Mouse (Mus musculus) layer of hippocampus, adult 2 months (tissue): ENCODE data around the gene Ubr3. TPM values are rescaled to one million over a fixed set of nuclear protein-coding genes. Genes with fewer than 3 reads are reported as not detected.
A peak's percentile ranks its signal among the peaks of the same experiment; 100 is the strongest.
"Not testable (repeated sequence)": the region's sequence is repeated elsewhere in the genome, so short reads cannot be mapped to it uniquely, and the experiment has no call there.

Experiments
- DNase-seq, 2 experiments: peaks; one replicate each; pipeline ENCODE4 v3.0.0; 2022; ENCODE audit warnings: low spot score in 2 of 2
- H3K27ac ChIP-seq: fragments of 200-600 bp; 2 replicates; pipeline ENCODE4 v1.8.1; 2022
- H3K4me3 ChIP-seq: fragments of 200-600 bp; 2 replicates; pipeline ENCODE4 v1.8.1; 2022; ENCODE audit warnings: mild to moderate bottlenecking
- CTCF ChIP-seq: fragments of 200-600 bp; conservative IDR thresholded peaks from 2 replicates; pipeline ENCODE4 v1.8.1; 2022; ENCODE audit warnings: antibody characterized with exemption, mild to moderate bottlenecking, moderate library complexity
- total RNA-seq, 2 experiments: library from RNA; stranded (reverse); gene quantifications; 2 replicates each; pipeline ENCODE4 v1.2.3; 2021

The Ubr3 gene
- total RNA-seq, 2 experiments from 2014 or later = 121 to 128 TPM

DNA sequence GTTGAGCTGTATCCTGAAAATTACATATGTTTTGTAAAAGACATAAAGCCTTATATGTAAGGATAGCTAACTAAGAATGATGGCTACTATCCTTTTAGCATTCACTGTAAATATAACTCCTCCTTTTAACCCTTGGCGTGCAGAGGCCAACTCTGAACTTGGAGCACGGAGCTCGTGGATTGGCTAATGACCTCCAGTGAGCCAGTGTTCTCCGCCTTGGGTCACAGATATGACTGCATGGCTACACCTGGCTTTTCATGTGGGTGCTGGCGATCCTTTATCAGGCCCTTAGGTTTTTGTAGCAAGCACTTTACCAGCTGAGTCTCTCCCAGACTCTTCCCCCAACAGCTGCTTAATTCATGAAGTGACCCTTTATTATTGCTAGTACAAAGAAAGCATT lies 42.6 kb downstream of the Ubr3 start:
- Histone ChIP-seq H3K4me3 (no peak overlapping the region), H3K27ac (no peak overlapping the region)
- DNase-seq = no peak
- TF ChIP-seq CTCF = no peak

GRCm38 (mm10) chr2:69941391-69942030 lies 44.5 kb downstream of the Ubr3 start:
- 0 out of 2 replicates have a peak, but pooled peaks have one; percentile 2 for TF ChIP-seq CTCF
- no peak for DNase-seq
- 0 out of 2 replicates have a peak overlapping the region, but pooled peaks have one; percentile 6 for H3K27ac ChIP-seq

GRCm38 (mm10) chr2:69952849-69953248 lies 55.8 kb downstream of the Ubr3 start:
- no peak for DNase-seq
- no peak overlapping the region for H3K27ac ChIP-seq
- H3K4me3 ChIP-seq = no peak overlapping the region
- TF ChIP-seq CTCF = no peak

More at GRCm38 (mm10) chr2:69941391-69942030, 44.5 kb downstream of the Ubr3 start:
- H3K4me3 ChIP-seq = no peak overlapping the region

- Histone ChIP-seq H3K27ac (no peak overlapping the region), H3K4me3 (no peak overlapping the region)
- DNase-seq = peak; percentile 16 to 21
- peak; percentile 89 for TF ChIP-seq CTCF
Measured at GRCm38 (mm10) chr2:69955635-69956034, 58.6 kb downstream of the Ubr3 start.

DNA sequence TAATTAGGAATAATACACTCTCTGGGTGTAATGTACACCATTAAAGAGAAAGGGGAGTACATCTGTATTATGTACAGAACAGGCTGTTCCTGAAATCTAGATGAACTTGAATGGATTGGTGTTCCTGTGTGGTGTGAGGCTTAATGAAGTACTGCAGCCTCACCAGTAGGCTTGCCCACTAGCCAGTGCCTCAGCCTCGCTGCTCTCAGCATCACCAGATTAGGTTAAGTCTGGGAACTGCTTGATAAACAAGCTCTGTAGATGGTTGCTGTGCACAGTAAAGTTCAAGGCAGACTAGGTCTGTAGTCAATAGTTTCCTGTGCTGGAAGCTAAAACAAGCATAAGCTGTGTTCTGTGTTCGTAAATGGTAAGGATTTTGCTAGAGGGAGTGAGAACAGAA lies 60.6 kb downstream of the Ubr3 start:
- H3K27ac ChIP-seq = no peak overlapping the region
- no peak overlapping the region for H3K4me3 ChIP-seq
- 0 out of 2 replicates have a peak, but pooled peaks have one; percentile 19 for TF ChIP-seq CTCF
- no peak for DNase-seq

DNA sequence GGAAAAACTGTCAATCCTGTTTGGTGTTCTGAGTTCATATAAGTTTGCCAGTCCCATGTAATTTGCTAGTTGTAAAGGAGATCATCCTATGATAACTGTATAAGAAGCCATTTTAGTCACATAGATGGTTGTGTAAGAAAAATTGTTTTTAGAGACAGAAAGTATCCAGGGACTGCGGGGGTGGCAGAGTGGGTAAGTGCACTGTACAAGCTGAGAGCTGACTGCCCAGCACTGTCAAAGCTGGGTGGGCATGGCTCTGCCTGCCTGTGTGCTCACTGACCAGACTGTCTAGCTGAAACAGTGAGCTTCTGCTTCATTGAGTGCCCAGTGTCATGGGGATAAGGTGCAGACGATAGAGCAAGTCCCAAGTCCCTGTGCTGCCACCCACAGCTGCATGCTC lies 77.8 kb downstream of the Ubr3 start:
- no peak for DNase-seq
- no peak for TF ChIP-seq CTCF
- no peak overlapping the region for H3K27ac ChIP-seq

DNA sequence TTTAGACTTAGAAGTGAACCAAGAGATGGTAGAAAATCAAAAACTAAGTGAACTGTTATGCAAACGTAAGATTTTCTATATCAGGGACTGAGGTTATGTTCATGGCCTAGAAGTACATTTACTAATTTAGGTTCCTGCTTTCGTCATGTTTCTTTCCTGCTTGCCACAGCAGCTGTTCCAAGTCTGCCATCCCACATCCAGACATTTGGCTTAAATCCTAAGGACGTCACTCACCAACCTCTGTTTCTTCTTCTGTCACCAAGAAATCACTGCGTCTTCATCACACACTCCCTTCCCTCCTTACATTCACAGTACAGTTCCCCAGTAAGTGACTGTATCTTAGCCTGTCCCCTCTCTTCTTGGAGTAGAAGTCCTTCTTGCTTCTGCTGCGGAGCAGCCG lies 92.2 kb downstream of the Ubr3 start:
- Histone ChIP-seq H3K27ac (no peak overlapping the region), H3K4me3 (no peak overlapping the region)
- no peak for DNase-seq
- TF ChIP-seq CTCF = no peak

More for the DNA sequence above, 77.8 kb downstream of the Ubr3 start:
- H3K4me3 ChIP-seq = no peak overlapping the region

- peak; percentile 47 for TF ChIP-seq CTCF
- H3K4me3 ChIP-seq = no peak overlapping the region
- DNase-seq = no peak
- no peak overlapping the region for H3K27ac ChIP-seq
Measured at GRCm38 (mm10) chr2:69990647-69991046, 93.6 kb downstream of the Ubr3 start.

- DNase-seq, H3K4me3 ChIP-seq, H3K27ac ChIP-seq: not testable (repeated sequence)
Measured at GRCm38 (mm10) chr2:69994082-69994736, 97.2 kb downstream of the Ubr3 start.

DNA sequence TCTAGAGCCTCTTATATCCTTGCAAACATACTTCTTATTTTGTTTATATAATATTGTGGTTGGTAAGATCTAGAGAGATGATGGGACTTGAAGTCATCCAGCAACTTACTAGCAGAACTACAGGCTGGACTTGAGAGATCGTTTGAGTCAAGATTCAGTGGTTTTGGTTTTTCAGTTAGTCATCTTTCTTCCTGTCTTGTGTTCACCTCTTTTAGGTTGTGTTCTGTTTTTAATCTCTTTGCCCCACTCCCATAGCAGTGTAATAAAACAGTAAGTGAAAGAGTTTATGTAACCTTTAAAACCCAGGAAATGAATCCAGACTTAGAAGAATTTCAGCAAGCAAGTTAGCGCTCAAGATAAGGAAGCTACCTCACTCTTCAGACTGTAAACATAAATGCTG lies 97.7 kb downstream of the Ubr3 start:
- TF ChIP-seq CTCF = no peak

GRCm38 (mm10) chr2:69999097-69999770 lies 102.2 kb downstream of the Ubr3 start:
- no peak for DNase-seq
- H3K27ac ChIP-seq = no peak overlapping the region
- TF ChIP-seq CTCF = no peak
- no peak overlapping the region for H3K4me3 ChIP-seq

More for the DNA sequence above, 97.7 kb downstream of the Ubr3 start:
- no peak overlapping the region for H3K4me3 ChIP-seq
- DNase-seq = no peak
- H3K27ac ChIP-seq = no peak overlapping the region

- H3K4me3 ChIP-seq = no peak overlapping the region
- TF ChIP-seq CTCF = no peak
- H3K27ac ChIP-seq = no peak overlapping the region
- DNase-seq = no peak
Measured at GRCm38 (mm10) chr2:70000316-70000715, 103.3 kb downstream of the Ubr3 start.

DNA sequence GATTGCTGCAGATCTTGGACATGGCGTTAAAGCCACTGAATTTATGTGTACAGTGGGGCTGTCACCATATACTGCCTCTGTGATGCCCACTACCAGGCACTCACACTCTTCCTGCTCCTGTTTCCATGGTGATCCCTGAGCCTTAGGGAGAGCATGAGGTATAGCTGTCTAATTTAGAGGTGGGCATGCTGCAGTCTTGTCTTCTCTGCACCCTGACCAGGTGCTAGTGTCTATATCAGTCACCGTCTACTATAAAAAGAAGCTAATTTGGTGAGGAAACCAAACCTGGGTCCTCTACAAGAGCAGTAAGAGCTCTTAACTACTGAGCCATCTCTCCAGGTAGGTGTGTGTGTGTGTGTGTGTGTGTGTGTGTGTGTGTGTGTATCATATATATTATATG lies 109.4 kb downstream of the Ubr3 start:
- no peak for DNase-seq
- no peak for TF ChIP-seq CTCF
- H3K27ac ChIP-seq = no peak overlapping the region
- no peak overlapping the region for H3K4me3 ChIP-seq
